Mouse (Mus musculus) small intestine, adult 2 months (tissue): ENCODE results near the gene Lman2l.

ENCODE experiments used
- CTCF ChIP-seq: fragments of 200-500 bp; IDR thresholded peaks from 2 replicates; pipeline ENCODE4 v1.5.1; 2012; ENCODE audit warnings: low read depth, mild to moderate bottlenecking, control low read depth, inconsistent platforms, low read length, moderate library complexity, mixed read lengths; ENCODE audit not compliant: insufficient replicate concordance, insufficient read length; ENCODE audit errors: extremely low read depth
- POLR2A ChIP-seq: fragments of 200-500 bp; IDR thresholded peaks from 2 replicates; pipeline ENCODE4 v1.6.1; 2012; ENCODE audit warnings: low read depth, mild to moderate bottlenecking, control low read depth, inconsistent platforms, low read length, moderate library complexity

DNA sequence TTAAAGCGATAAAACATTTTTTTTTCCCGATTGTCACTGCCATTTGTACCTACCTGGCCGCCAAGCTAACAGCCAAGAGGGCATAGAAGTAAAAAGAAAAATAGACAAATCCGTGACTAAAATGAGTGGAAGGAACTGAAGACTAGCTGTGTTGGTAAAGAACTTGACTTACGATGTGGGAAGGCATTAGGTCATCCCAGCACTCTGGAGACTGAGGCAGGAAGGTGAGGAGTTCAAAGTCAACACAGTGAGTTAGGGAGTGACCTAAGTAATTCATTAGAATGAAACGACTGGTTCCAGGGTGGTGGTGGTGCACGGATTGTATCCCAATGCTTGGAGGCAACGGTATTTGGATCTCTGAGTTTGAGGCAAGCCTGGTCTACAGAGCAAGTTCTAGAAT lies 437 bp upstream of the Lman2l start:
- TF ChIP-seq CTCF: no peak
- no peak for TF ChIP-seq POLR2A
